Mouse (Mus musculus) embryonic facial prominence, embryonic 11.5 days (tissue): ENCODE data around the gene Rpl12. TPM values are rescaled to one million over a fixed set of nuclear protein-coding genes. Genes with fewer than 3 reads are reported as not detected.
"Not testable (repeated sequence)": the region's sequence is repeated elsewhere in the genome, so short reads cannot be mapped to it uniquely, and the experiment has no call there.

Experiments
- ATAC-seq: fragments of 200-750 bp; cut with Nextera tagmentation; replicated peaks from 2 replicates; pipeline ENCODE4 v1.8.0; 2017; ENCODE audit warnings: low read depth; ENCODE audit not compliant: insufficient number of reproducible peaks, low FRiP score, low TSS enrichment
- DNase-seq: peaks from one replicate; pipeline ENCODE4 v3.0.0-alpha.2; 2015; ENCODE audit warnings: low spot score
- H3K27ac ChIP-seq: fragments of 300-500 bp; sonication (generic); replicated peaks from 2 replicates; pipeline ENCODE4 v1.5.1; 2014; ENCODE audit warnings: mild to moderate bottlenecking, low read depth, low read length, control low read depth
- H3K27me3 ChIP-seq: fragments of 300-500 bp; sonication (generic); 2 replicates; pipeline ENCODE4 v1.6.1; 2014; ENCODE audit warnings: mild to moderate bottlenecking, low read length, moderate library complexity, mixed read lengths; ENCODE audit not compliant: control insufficient read depth, insufficient read depth
- H3K36me3 ChIP-seq: fragments of 300-500 bp; sonication (generic); replicated peaks from 2 replicates; pipeline ENCODE4 v1.6.1; 2014; ENCODE audit warnings: low read depth, mild to moderate bottlenecking, low read length, moderate library complexity, mixed read lengths; ENCODE audit not compliant: control insufficient read depth, insufficient read depth
- H3K4me1 ChIP-seq: fragments of 300-500 bp; sonication (generic); 2 replicates; pipeline ENCODE4 v1.6.1; 2014; ENCODE audit warnings: low read length, mixed read lengths; ENCODE audit not compliant: control insufficient read depth, insufficient read depth
- H3K4me2 ChIP-seq: fragments of 300-500 bp; sonication (generic); 2 replicates; pipeline ENCODE4 v1.6.1; 2014; ENCODE audit warnings: low read depth, mild to moderate bottlenecking, control low read depth, low read length, moderate library complexity
- H3K4me3 ChIP-seq: fragments of 300-500 bp; sonication (generic); 2 replicates; pipeline ENCODE4 v1.5.1; 2014; ENCODE audit warnings: low read depth, low read length, control low read depth
- H3K9ac ChIP-seq: fragments of 300-500 bp; sonication (generic); replicated peaks from 2 replicates; pipeline ENCODE4 v1.6.1; 2014; ENCODE audit warnings: mild to moderate bottlenecking, control low read depth, low read length
- H3K9me3 ChIP-seq: fragments of 300-500 bp; sonication (generic); replicated peaks from 2 replicates; pipeline ENCODE4 v1.6.1; 2016; ENCODE audit warnings: mild to moderate bottlenecking, low read length, inconsistent platforms, mixed read lengths; ENCODE audit not compliant: control insufficient read depth
- WGBS: fragments of 180-500 bp; shearing (Covaris S2); extraction: QIAGEN DNeasy Blood & Tissue Kit; methylation state at CpG from one replicate; pipeline ENCODE4 v1.1.7; 2014; 5-methylcytosine and 5-hydroxymethylcytosine counted together
- polyA plus RNA-seq: library from polyadenylated mRNA; unstranded; fragments of >200 nt; fragmentation: Nextera tagmentation; extraction: Ambion mirVana; gene quantifications from 2 replicates; pipeline ENCODE4 v1.2.1, GENCODE M21; 2014

Gene Rpl12
- polyA plus RNA-seq, 1 experiment from 2014 or later: 162 TPM

- H3K9me3 ChIP-seq, DNase-seq, H3K4me1 ChIP-seq, H3K27me3 ChIP-seq, H3K27ac ChIP-seq, H3K4me3 ChIP-seq, ATAC-seq, H3K36me3 ChIP-seq, H3K9ac ChIP-seq, H3K4me2 ChIP-seq: not testable (repeated sequence)
- WGBS: 86% methylated on average over 4 of the region's 4 CpGs
Observed at GRCm38 (mm10) chr2:33009055-33009454, 47.7 kb downstream of the Rpl12 start.

- H3K9ac ChIP-seq: no peak overlapping the region
- no peak overlapping the region for H3K4me2 ChIP-seq
- no peaks in the 10 kb centered on the region for H3K9me3 ChIP-seq
- no peak overlapping the region for H3K4me3 ChIP-seq
- no peak; the same call in 1 of the 2 replicates for ATAC-seq
- WGBS: 77% methylated on average over 5 of the region's 5 CpGs
- no peak for DNase-seq
- no peaks in the 10 kb centered on the region for H3K36me3 ChIP-seq
- no peak overlapping the region for H3K27ac ChIP-seq
- H3K27me3 ChIP-seq: no peaks in the 10 kb centered on the region
- H3K4me1 ChIP-seq: no peaks in the 10 kb centered on the region
Observed at GRCm38 (mm10) chr2:33014877-33015276, 53.5 kb downstream of the Rpl12 start.

Other genes with a start within 250 kb of the Rpl12 start
- 79.2 and 89.8 TPM in 2 replicates for gene Cdk9, start 248.5 kb upstream of the Rpl12 start, polyA plus RNA-seq
- 21.1 and 22.2 TPM in 2 replicates for gene Sh2d3c, start 240.5 kb upstream of the Rpl12 start, polyA plus RNA-seq
- 0.31 and 0.75 TPM in 2 replicates for gene 6330409D20Rik, start 220.5 kb upstream of the Rpl12 start, polyA plus RNA-seq
- gene Tor2a, start 204.3 kb upstream of the Rpl12 start, polyA plus RNA-seq: 47.8 and 54.3 TPM in 2 replicates
- gene Ttc16, start 185.9 kb upstream of the Rpl12 start, polyA plus RNA-seq: 0.24 TPM in 1 of 2 replicates, not detected in the other
- gene Ptrh1, start 185.8 kb upstream of the Rpl12 start, polyA plus RNA-seq: 3.8 and 5.7 TPM in 2 replicates
- 0.21 TPM in 1 of 2 replicates, not detected in the other for gene Cfap157, start 177.1 kb upstream of the Rpl12 start, polyA plus RNA-seq
- 22.0 and 27.1 TPM in 2 replicates for gene Stxbp1, start 114.3 kb upstream of the Rpl12 start, polyA plus RNA-seq
- 13.7 and 15.9 TPM in 2 replicates for gene Fam129b, start 85.4 kb upstream of the Rpl12 start, polyA plus RNA-seq
- 5.2 and 6.5 TPM in 2 replicates for gene Lrsam1, start 55 bp downstream of the Rpl12 start, polyA plus RNA-seq
- 10.1 and 10.8 TPM in 2 replicates for gene Slc2a8, start 20.5 kb downstream of the Rpl12 start, polyA plus RNA-seq
- 9.0 and 10.8 TPM in 2 replicates for gene Garnl3, start 170.1 kb downstream of the Rpl12 start, polyA plus RNA-seq